7 mouse cellular contexts compared by ENCODE assay signal in the genomic region with DNA sequence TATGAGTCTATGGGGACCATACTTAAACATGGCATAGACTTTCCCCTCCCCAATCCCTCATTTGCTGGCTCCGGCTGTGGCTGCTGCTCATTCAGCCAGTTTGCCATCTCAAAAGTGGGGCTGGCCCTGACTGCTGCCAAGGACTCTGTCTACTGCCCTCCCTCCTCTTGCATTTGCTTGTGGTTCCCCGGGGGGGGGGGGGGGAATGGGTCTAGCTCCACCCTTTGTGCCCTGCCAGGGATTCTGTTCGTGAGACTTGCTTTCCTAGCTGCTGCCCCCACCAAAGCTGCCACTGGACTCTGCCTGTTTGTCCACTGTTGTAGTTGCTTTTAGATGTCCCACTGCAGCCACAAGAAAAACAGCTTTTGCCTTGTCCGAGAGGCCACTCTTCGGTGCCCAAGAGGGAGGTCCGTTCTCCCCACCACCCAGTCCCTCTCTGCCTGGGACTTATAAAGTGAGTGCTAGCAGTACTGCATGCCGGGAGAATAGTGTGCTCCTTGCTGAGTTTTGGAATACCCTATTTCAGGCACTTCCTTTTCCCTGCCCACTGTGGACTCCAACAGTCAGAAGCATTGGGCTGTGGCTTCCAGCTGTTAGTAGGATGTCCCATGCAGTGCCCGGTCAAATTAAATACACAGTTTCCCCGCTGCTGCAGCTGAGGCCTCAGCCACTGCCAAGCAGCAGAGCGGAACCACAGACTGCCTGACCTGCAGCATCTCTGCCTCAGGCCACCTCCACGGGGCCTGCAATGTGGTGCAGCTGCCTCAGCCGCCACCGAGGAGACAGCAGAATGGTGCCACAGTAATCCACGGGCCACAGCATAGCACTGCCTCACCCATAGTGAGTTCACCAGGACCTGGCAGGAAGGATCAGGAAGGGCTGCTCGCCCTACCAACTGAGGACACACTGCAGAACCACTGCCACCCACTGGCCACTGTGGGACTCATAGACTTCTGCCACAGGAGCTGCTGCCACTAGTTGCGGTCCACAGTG. TPM values are rescaled to one million over a fixed set of nuclear protein-coding genes. Genes with fewer than 3 reads are reported as not detected.
DNase-seq lines count a peak whose midpoint lies in the region; ATAC-seq and TF ChIP-seq lines count a peak whose summit lies in the region.

No protein-coding gene starts in this region.

- H3K27ac ChIP-seq in embryonic facial prominence, embryonic 11.5 days (replicated peaks; ENCODE audit: low read depth, low read length) = no peak overlapping the region
- H3K27ac ChIP-seq in limb, embryonic 10.5 days = peak overlapping the region; percentile 51; the same call in 1 of the 2 replicates
- no peak overlapping the region for H3K27ac ChIP-seq in midbrain, embryonic 13.5 days
- H3K27ac ChIP-seq in small intestine, adult 2 months (ENCODE audit: insufficient read depth, low read depth, low read length) = no peak overlapping the region

- H3K9me3 ChIP-seq in embryonic facial prominence, embryonic 11.5 days (replicated peaks; ENCODE audit: control insufficient read depth, low read length) = no peaks in the 10 kb centered on the region
- no peaks in the 10 kb centered on the region for H3K9me3 ChIP-seq in limb, embryonic 10.5 days (replicated peaks)
- H3K9me3 ChIP-seq in midbrain, embryonic 13.5 days = no peaks in the 10 kb centered on the region

- H3K9ac ChIP-seq in embryonic facial prominence, embryonic 11.5 days (replicated peaks; ENCODE audit: low read length) = peak overlapping the region; percentile 19; the same call in 1 of the 2 replicates
- 0 out of 2 replicates have a peak overlapping the region, but pooled peaks have one; percentile 36 for H3K9ac ChIP-seq in midbrain, embryonic 13.5 days (replicated peaks)

- peak overlapping the region; percentile 7; the same call in 1 of the 2 replicates for H3K4me2 ChIP-seq in embryonic facial prominence, embryonic 11.5 days (ENCODE audit: low read depth, low read length)
- H3K4me2 ChIP-seq in midbrain, embryonic 13.5 days (replicated peaks) = peak overlapping the region; percentile 3

- H3K4me3 ChIP-seq in embryonic facial prominence, embryonic 11.5 days (ENCODE audit: low read depth, low read length) = no peak overlapping the region
- H3K4me3 ChIP-seq in limb, embryonic 10.5 days = no peak overlapping the region
- H3K4me3 ChIP-seq in midbrain, embryonic 13.5 days (replicated peaks) = no peak overlapping the region
- H3K4me3 ChIP-seq in small intestine, adult 2 months (ENCODE audit: low read depth, low read length) = peak overlapping the region; percentile 8; the same call in 1 of the 2 replicates

- peak; percentile 73 for ATAC-seq in embryonic facial prominence, embryonic 11.5 days (replicated peaks; ENCODE audit: insufficient number of reproducible peaks, low FRiP score, low TSS enrichment, low read depth)
- peak; percentile 89 for ATAC-seq in midbrain, embryonic 13.5 days

- TF ChIP-seq CTCF in small intestine, adult 2 months (IDR thresholded peaks at IDR 0.05; ENCODE audit: extremely low read depth, insufficient read length, insufficient replicate concordance, low read depth, low read length) = peak; percentile 81

- WGBS in embryonic facial prominence, embryonic 11.5 days = 22% methylated on average over 16 of the region's 16 CpGs
- WGBS in limb, embryonic 10.5 days = 39% methylated on average over 16 of the region's 16 CpGs
- WGBS in midbrain, embryonic 13.5 days = 21% methylated on average over 16 of the region's 16 CpGs
- 39% methylated on average over 16 of the region's 16 CpGs for WGBS in small intestine, adult 2 months

- H3K4me1 ChIP-seq in embryonic facial prominence, embryonic 11.5 days (ENCODE audit: control insufficient read depth, insufficient read depth, low read length) = no peaks in the 10 kb centered on the region
- peaks cover 9% of the 10 kb centered on the region for H3K4me1 ChIP-seq in limb, embryonic 10.5 days
- H3K4me1 ChIP-seq in midbrain, embryonic 13.5 days (replicated peaks) = peaks cover 11% of the 10 kb centered on the region
- peaks cover 3% of the 10 kb centered on the region for H3K4me1 ChIP-seq in small intestine, adult 2 months (ENCODE audit: control insufficient read depth, insufficient read depth, insufficient read length, low read length)

- no peak for TF ChIP-seq POLR2A in small intestine, adult 2 months (IDR thresholded peaks at IDR 0.05; ENCODE audit: low read depth, low read length)

- DNase-seq in adrenal gland, postnatal 14 days = peak; percentile 91
- DNase-seq in embryonic facial prominence, embryonic 11.5 days (ENCODE audit: low spot score) = peak; percentile 67
- peak; percentile 99 for DNase-seq in heart, adult 11 months
- peak; percentile 91 for DNase-seq in kidney, adult 18-20 months
- DNase-seq in limb, embryonic 10.5 days (ENCODE audit: low spot score) = peak; percentile 48

- H3K36me3 ChIP-seq in embryonic facial prominence, embryonic 11.5 days (replicated peaks; ENCODE audit: control insufficient read depth, insufficient read depth, low read depth, low read length) = no peaks in the 10 kb centered on the region
- no peaks in the 10 kb centered on the region for H3K36me3 ChIP-seq in limb, embryonic 10.5 days
- no peaks in the 10 kb centered on the region for H3K36me3 ChIP-seq in midbrain, embryonic 13.5 days
- H3K36me3 ChIP-seq in small intestine, adult 2 months (ENCODE audit: control insufficient read depth, insufficient read depth, low read length) = no peaks in the 10 kb centered on the region

- no peaks in the 10 kb centered on the region for H3K27me3 ChIP-seq in embryonic facial prominence, embryonic 11.5 days (ENCODE audit: control insufficient read depth, insufficient read depth, low read length)
- no peaks in the 10 kb centered on the region for H3K27me3 ChIP-seq in limb, embryonic 10.5 days (ENCODE audit: low read depth, poor library complexity, severe bottlenecking)
- H3K27me3 ChIP-seq in midbrain, embryonic 13.5 days = no peaks in the 10 kb centered on the region
- H3K27me3 ChIP-seq in small intestine, adult 2 months (ENCODE audit: control insufficient read depth, insufficient read depth, low read length) = no peaks in the 10 kb centered on the region

RNA-seq across cellular contexts. Expression of a gene that starts 10.1 kb away (rescaled TPM):
- total RNA-seq in adrenal gland, postnatal 14 days (2021) = 2.2 and 47.2 TPM in 2 replicates
- polyA plus RNA-seq in embryonic facial prominence, embryonic 11.5 days (2014; fragmentation: Nextera tagmentation; extraction: Ambion mirVana) = not detected in 2 replicates
- not detected in 2 replicates for polyA plus RNA-seq in limb, embryonic 10.5 days (2016; fragmentation: Nextera tagmentation; extraction: Ambion mirVana)
- not detected in 2 replicates for polyA plus RNA-seq in midbrain, embryonic 13.5 days (2015; fragmentation: Nextera tagmentation; extraction: Ambion mirVana)
- 0.16 and 0.77 TPM in 2 replicates for polyA plus RNA-seq in small intestine, adult 2 months (2012; rRNA removed)

RNA-seq across cellular contexts. Expression of a gene that starts 16.1 kb away (rescaled TPM):
- total RNA-seq in adrenal gland, postnatal 14 days (2021) = 0.64 and 4.3 TPM in 2 replicates
- not detected in 2 replicates for polyA plus RNA-seq in embryonic facial prominence, embryonic 11.5 days (2014; fragmentation: Nextera tagmentation; extraction: Ambion mirVana)
- polyA plus RNA-seq in limb, embryonic 10.5 days (2016; fragmentation: Nextera tagmentation; extraction: Ambion mirVana) = not detected in 2 replicates
- not detected in 2 replicates for polyA plus RNA-seq in midbrain, embryonic 13.5 days (2015; fragmentation: Nextera tagmentation; extraction: Ambion mirVana)
- polyA plus RNA-seq in small intestine, adult 2 months (2012; rRNA removed) = 0.09 TPM in 1 of 2 replicates, not detected in the other

RNA-seq across cellular contexts. Expression of a gene that starts 23.3 kb away (rescaled TPM):
- total RNA-seq in adrenal gland, postnatal 14 days (2021) = 0.23 TPM in 1 of 2 replicates, not detected in the other
- not detected in 2 replicates for polyA plus RNA-seq in embryonic facial prominence, embryonic 11.5 days (2014; fragmentation: Nextera tagmentation; extraction: Ambion mirVana)
- polyA plus RNA-seq in limb, embryonic 10.5 days (2016; fragmentation: Nextera tagmentation; extraction: Ambion mirVana) = not detected in 2 replicates
- not detected in 2 replicates for polyA plus RNA-seq in midbrain, embryonic 13.5 days (2015; fragmentation: Nextera tagmentation; extraction: Ambion mirVana)
- polyA plus RNA-seq in small intestine, adult 2 months (2012; rRNA removed) = not detected in 2 replicates

RNA-seq across cellular contexts. Expression of a gene that starts 37.0 kb away (rescaled TPM):
- 37.0 and 37.9 TPM in 2 replicates for total RNA-seq in adrenal gland, postnatal 14 days (2021)
- polyA plus RNA-seq in embryonic facial prominence, embryonic 11.5 days (2014; fragmentation: Nextera tagmentation; extraction: Ambion mirVana) = 1.4 and 2.2 TPM in 2 replicates
- polyA plus RNA-seq in limb, embryonic 10.5 days (2016; fragmentation: Nextera tagmentation; extraction: Ambion mirVana) = 0.80 and 2.9 TPM in 2 replicates
- 1.1 and 1.8 TPM in 2 replicates for polyA plus RNA-seq in midbrain, embryonic 13.5 days (2015; fragmentation: Nextera tagmentation; extraction: Ambion mirVana)
- 18.5 and 67.5 TPM in 2 replicates for polyA plus RNA-seq in small intestine, adult 2 months (2012; rRNA removed)

Comparison
In these comparisons a context has a peak if more than half of its experiments do, and no peak if none do; other contexts are left out.
1. DNase-seq: peak in every context shown above with its lines; median percentile 99 in heart, adult 11 months; 91 in adrenal gland, postnatal 14 days; 91 in kidney, adult 18-20 months; 67 in embryonic facial prominence, embryonic 11.5 days; 48 in limb, embryonic 10.5 days.